Mouse (Mus musculus) myocyte (in vitro differentiated cells): ENCODE measurements at regions not wholly inside any gene's neighbourhood (a gene's known extent, or its start where the extent isn't known, plus 50 kb on each side); places are given as distances from the start of the nearest gene placed in this dataset.

Source experiments
- E2F4 ChIP-seq: IDR thresholded peaks from one replicate; pipeline ENCODE4 v1.6.1; 2011; ENCODE audit warnings: mild to moderate bottlenecking, control low read depth, moderate library complexity; ENCODE audit not compliant: insufficient read depth
- MAX ChIP-seq: IDR thresholded peaks from one replicate; pipeline ENCODE4 v1.6.1; 2011; ENCODE audit warnings: low read depth, mild to moderate bottlenecking, control low read depth
- MYOD1 ChIP-seq, 3 experiments: IDR thresholded peaks; one replicate each; pipeline ENCODE4 v1.6.1; 2011; ENCODE audit warnings: control low read depth in 2 of 3, low read depth in 2 of 3, mild to moderate bottlenecking in 2 of 3, moderate library complexity in 1 of 3; ENCODE audit not compliant: insufficient read length in 2 of 3, control insufficient read depth in 1 of 3
- MYOG ChIP-seq, 3 experiments: IDR thresholded peaks; one replicate each; pipeline ENCODE4 v1.6.1; 2011; ENCODE audit warnings: control low read depth in 2 of 3, low read depth in 2 of 3, mild to moderate bottlenecking in 2 of 3; ENCODE audit not compliant: insufficient read length in 2 of 3, control insufficient read depth in 1 of 3, insufficient read depth in 1 of 3
- POLR2A ChIP-seq: IDR thresholded peaks from one replicate; pipeline ENCODE4 v1.6.1; 2011; ENCODE audit warnings: low read depth, mild to moderate bottlenecking, control low read depth, moderate library complexity; ENCODE audit not compliant: insufficient read length
- POLR2AphosphoS2 ChIP-seq: IDR thresholded peaks from one replicate; pipeline ENCODE4 v1.6.1; 2011; ENCODE audit warnings: low read depth, control low read depth; ENCODE audit not compliant: insufficient read length
- REST ChIP-seq: IDR thresholded peaks from one replicate; pipeline ENCODE4 v1.6.1; 2011; ENCODE audit warnings: mild to moderate bottlenecking, control low read depth, moderate library complexity; ENCODE audit not compliant: insufficient read depth, insufficient read length
- TCF12 ChIP-seq: IDR thresholded peaks from one replicate; pipeline ENCODE4 v1.6.1; 2011; ENCODE audit warnings: mild to moderate bottlenecking, control low read depth; ENCODE audit not compliant: poor library complexity, insufficient read depth, severe bottlenecking
- USF1 ChIP-seq: IDR thresholded peaks from one replicate; pipeline ENCODE4 v1.6.1; 2011; ENCODE audit warnings: low read depth, mild to moderate bottlenecking, control low read depth, moderate library complexity

DNA sequence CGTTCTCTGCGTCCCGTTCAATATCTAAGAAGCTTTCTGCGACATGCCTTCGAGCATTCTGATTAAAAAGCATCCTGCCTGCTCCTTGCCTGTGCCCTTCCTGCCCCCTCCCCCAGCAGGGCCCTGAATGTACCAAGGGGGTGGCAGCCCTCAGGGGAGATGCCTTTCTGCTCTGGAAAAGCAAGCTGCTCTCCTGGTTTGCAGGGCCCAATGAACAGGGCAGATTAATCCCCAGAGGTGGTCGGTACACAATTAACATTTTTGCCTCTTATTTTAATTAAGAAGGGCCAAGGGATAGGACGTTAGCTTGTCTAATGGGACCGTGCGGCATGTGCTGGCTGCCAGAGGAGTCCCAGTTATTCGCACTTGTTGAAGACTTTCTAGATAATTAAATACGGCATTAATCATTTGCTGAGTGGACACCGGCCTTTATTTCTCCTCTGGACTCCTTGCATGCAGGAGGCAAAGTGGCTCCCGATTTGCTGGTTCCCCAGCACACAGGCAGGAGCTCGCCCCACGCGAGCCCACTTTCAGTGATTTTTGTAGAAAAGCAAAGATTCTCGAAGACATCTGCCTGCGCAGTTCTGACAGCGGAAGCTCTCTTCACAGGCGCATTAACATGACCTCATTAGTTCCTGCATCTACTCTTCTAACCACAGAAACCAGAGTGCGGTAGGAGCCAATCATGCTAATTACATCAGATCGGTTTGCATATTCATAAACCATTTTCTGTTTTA is 336.8 kb upstream of the 4930535I16Rik start:
- no peak for TF ChIP-seq POLR2A
- TF ChIP-seq MYOD1 (IDR thresholded peaks at IDR 0.05; ENCODE audit: control insufficient read depth in 1 of 3, insufficient read length in 2 of 3, low read depth in 2 of 3), result no peak
- no peak for TF ChIP-seq POLR2AphosphoS2
- TF ChIP-seq TCF12, result no peak
- TF ChIP-seq E2F4, result no peak
- TF ChIP-seq MAX, result no peak
- TF ChIP-seq USF1, result no peak
- no peak for TF ChIP-seq MYOG (IDR thresholded peaks at IDR 0.05; ENCODE audit: control insufficient read depth in 1 of 3, insufficient read depth in 1 of 3, insufficient read length in 2 of 3, low read depth in 2 of 3)
- no peak for TF ChIP-seq REST
